Mouse (Mus musculus) layer of hippocampus, adult 18-20 months (tissue): ENCODE measurements at regions not wholly inside any gene's neighbourhood (a gene's known extent, or its start where the extent isn't known, plus 50 kb on each side); places are given as distances from the start of the nearest gene placed in this dataset.

ENCODE experiments used
- DNase-seq, 2 experiments: peaks; one replicate each; pipeline ENCODE4 v3.0.0; 2022; ENCODE audit warnings: low spot score in 2 of 2

GRCm38 (mm10) chr14:100610017-100610760 is 325.7 kb upstream of the Klf12 start:
- peak in 1 of 2 experiments; percentile 33 for DNase-seq

DNA sequence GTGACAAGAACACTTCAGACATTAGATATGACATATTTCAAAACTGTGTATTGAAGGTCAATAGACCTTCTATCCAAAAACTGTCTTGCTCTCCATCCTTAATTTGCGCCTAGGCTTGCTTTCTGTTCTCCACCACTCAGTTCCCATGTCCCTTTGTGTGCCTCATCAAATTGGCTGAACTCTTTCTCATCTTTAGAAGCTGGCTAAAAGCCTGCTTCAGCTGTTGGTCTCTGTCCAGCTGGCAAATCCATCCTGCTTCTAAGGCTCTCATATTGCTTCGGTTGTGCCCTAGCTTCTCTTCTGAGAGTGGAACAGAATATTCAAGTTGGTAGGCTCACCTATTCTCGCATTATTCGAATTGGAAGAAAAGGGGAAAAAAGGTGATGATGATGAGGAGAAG is 322.6 kb upstream of the Klf12 start:
- DNase-seq: no peak

DNA sequence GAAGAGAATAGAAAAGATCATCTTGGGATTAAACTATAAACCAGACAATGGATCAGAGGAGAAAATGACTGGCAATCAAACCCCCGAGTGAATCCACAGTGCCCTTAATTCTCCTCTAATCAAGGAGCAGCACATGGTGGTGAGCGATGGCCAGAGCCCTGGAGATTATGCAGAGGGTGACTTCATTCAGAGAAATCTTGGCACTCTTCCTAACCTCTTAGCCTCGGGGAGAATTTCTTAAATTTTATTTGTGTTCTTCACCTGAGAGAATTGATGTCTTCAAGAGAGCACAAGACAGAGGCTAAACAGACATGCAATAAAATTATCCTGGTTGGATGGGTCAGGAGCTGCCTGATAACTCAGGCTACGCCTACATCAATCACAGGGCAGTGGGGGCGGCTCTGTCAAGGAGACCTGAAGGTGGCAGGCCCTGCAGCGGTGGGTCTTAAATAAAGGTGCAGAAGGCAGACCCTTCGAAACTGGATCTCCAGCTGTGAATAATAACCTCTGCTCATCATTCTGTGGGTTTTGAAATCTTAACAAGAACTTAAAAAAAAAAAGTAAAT is 316.5 kb upstream of the Klf12 start:
- no peak for DNase-seq

DNA sequence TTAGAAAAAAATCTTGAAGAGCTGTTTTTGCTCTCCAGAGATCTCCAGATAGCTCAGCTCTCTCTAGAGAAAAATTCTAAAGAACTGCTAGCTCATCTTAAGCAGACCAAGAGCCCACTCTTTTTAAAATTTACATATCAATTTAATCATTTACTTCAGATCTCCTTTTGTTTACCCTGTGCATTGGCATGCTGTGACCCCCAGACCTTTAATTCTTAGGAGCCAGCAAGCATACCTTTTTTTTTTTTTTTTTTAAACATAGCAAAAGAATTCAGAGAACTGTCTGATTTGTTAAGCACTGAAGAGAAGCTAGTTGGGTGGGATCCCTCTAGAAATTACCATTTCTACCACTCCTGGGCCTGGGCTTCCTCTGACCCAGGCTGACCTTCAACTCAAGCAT is 285.5 kb upstream of the Klf12 start:
- DNase-seq: no peak

DNA sequence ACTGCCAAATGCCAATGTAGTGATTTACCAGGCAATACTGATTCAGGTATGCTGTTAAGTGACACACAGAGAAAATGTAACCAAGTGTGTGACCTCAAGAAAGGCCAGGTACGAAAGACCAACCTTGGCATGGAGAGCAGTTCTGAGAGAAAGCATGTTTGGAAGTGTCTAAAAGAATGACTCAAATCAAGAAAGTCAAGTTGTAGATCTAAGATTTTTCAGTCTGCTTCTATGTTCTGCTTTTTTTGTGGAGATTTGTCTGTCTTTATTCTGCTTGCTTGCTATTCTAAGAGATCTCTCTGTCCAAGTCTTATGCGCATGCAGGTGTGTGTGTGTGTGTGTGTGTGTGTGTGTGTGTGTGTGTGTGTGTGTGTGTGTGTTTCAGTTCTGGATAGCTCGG is 277.4 kb upstream of the Klf12 start:
- DNase-seq: no peak

DNA sequence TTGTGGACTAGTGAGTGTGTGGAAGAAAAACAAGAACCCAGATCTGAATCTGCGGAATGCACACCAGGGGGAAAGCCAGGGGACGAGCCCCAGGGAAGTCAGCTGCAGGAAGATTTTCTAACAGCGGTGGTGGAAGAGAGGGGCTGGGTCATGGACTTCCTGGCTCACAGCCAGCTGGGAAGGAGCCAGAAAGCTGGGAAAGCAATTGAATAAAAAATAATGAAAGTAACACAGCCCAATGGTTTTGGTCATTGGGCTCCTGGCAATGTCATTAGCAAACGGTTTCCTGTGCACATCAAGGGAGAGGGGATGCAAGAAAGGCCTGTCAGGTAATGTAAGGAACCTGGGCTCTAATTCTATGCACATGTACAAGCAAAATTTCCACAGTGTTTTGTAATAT is 273.9 kb upstream of the Klf12 start:
- no peak for DNase-seq

- DNase-seq: no peak
These were observed 268.0 kb upstream of the Klf12 start for GRCm38 (mm10) chr14:100552466-100552865.

GRCm38 (mm10) chr14:100550266-100550665 is 265.8 kb upstream of the Klf12 start:
- no peak for DNase-seq

DNA sequence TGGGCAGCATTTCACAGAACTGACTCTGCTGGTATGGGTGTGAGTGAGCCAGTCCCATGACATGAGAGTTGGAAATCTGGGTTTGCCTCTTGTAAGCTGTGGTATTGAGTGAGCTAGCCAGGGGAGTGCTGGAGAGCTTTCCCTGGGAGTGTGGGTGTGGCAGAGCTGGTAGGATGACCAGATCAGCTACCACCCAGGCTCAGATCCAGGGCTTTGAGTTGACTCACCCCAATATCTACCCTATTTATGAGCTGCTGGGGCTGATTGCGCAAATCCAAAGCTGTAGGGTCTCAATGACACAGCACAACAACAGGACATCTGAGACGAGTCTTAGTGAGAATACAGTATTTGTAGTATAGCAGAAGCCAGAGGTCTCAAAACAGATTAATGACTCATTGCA is 245.7 kb upstream of the Klf12 start:
- DNase-seq: no peak

- DNase-seq: no peak
These were observed 245.3 kb upstream of the Klf12 start for GRCm38 (mm10) chr14:100529758-100530157.

GRCm38 (mm10) chr14:100509396-100509795 is 224.9 kb upstream of the Klf12 start:
- DNase-seq: no peak

DNA sequence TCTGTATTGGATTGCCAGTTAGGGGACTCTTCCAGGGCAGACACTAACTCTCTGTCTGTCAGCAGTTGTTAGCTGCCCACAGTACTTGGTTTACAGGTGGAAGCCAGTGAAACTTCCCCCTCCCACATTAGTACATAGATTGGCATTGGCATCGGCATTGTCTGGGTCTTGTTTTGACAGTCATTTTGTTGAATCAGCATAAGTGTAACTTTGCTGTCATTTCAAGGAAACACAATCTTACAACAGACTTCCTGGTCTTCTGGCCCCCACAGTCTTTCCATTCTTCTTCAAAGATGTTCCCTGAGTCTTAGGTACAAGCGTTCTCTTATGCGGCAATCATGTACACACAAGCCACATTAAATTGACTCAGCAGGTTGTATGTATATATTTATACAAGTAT is 223.6 kb upstream of the Klf12 start:
- no peak for DNase-seq

GRCm38 (mm10) chr14:100507616-100508015 is 223.1 kb upstream of the Klf12 start:
- no peak for DNase-seq

- peak; percentile 6 to 14 for DNase-seq
These were observed 204.4 kb upstream of the Klf12 start for GRCm38 (mm10) chr14:100488837-100489236.

DNA sequence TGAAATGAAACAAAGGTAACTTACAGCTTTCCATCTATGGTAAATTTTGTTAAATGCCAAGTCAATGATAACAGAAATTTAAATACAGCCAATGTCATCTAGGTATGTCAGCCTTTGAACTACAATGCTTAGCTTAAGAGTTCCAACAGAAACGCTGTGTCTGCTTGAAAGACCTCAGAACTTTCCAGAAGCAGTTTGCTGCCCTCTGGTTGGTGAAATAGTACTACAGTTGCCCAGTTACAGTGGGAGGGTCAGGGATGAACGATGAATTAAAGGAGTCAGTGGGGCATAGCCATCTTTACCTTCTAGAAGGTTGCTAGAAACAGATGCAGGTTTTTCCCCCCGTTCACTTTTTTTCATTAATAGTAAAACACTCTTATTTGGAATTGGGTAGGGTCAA is 201.0 kb upstream of the Klf12 start:
- DNase-seq: no peak

GRCm38 (mm10) chr14:100484101-100484500 is 199.6 kb upstream of the Klf12 start:
- DNase-seq: no peak

GRCm38 (mm10) chr14:100477595-100478380 is 193.3 kb upstream of the Klf12 start:
- peak in 1 of 2 experiments; percentile 38 for DNase-seq

DNA sequence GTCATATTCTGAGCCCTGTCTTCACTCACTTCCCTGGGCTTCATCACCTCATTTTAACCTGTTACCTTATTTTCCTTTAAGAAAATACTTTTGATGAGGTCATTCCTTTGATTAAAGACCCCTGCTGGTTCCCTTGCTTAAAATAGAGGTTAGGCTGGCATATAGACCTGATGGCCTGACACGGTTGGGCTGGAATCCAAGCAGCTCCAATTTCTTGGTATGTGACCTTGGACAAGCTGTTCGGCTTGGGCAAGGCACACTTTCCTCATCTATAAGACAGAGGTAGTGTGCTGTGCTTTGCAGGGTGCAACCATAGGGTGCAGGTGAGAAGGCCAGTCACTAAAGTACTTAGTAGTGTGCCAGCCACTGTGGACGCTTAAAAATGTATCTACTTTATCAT is 183.8 kb upstream of the Klf12 start:
- no peak for DNase-seq

DNA sequence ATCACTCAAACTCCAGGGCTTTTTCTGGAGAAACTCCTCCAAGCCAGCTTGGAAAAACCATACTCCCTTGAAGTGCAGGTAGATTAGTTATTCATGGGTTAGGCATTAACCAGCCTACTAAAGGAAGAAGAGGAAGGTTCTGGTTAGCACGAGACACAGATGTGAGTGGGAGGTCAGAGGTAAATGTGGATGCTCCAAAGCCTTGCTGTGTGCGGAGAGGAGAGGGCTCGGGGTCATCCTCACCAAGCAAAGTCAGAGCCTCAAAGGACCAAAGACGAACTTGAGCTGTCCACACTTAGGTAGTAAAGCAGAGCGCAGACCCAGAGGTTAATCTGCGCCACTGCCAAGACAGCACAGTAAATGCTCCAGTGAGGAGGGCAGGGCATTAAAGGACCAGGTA is 177.8 kb upstream of the Klf12 start:
- no peak for DNase-seq

- peak; percentile 57 to 74 for DNase-seq
These were observed 176.9 kb upstream of the Klf12 start for GRCm38 (mm10) chr14:100461141-100462043.

- no peak for DNase-seq
These were observed 175.3 kb upstream of the Klf12 start for GRCm38 (mm10) chr14:100459601-100460290.
